Mouse (Mus musculus): ENCODE data around the gene Hs3st2.
"Not testable (repeated sequence)": the region's sequence is repeated elsewhere in the genome, so short reads cannot be mapped to it uniquely, and the experiment has no call there.

GRCm38 (mm10) chr7:121361448-121361847 is 30.2 kb upstream of the Hs3st2 start:
- not testable (repeated sequence) for TF ChIP-seq CTCF, POLR2A (IDR thresholded peaks at IDR 0.05; ENCODE audit: extremely low read depth, insufficient read depth, low read length)
